Mouse (Mus musculus) right cerebral cortex, adult 2 months (tissue): ENCODE measurements around the gene Ezr.
"Not testable (repeated sequence)": the region's sequence is repeated elsewhere in the genome, so short reads cannot be mapped to it uniquely, and the experiment has no call there.

Experiments used
- DNase-seq, 2 experiments: peaks; one replicate each; pipeline ENCODE4 v3.0.0; 2021 to 2022; ENCODE audit warnings: low spot score in 2 of 2

Ezr gene

GRCm38 (mm10) chr17:6708194-6708593 is 74.4 kb downstream of the Ezr start:
- not testable (repeated sequence) for DNase-seq

GRCm38 (mm10) chr17:6707422-6707821 is 75.2 kb downstream of the Ezr start:
- not testable (repeated sequence) for DNase-seq

DNA sequence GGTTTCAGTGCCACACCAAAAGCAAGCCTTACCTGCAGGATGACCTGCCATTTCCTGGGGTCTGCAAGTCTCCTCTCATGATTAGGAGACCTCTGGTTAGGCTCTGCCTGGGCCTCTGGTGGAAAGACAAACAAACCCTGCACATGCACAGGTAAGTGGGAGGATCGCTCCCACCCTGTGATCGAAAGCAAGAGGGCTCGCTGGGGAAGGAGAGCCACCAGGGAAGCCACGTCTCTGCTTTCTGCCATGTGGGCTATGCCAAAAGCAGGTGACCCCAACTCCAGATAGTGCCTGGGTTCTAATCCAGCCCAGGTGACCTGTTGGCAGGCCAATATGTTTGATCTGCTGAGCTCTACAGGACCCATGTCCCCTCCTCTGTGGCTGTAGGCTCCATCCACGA is 76.1 kb downstream of the Ezr start:
- DNase-seq = not testable (repeated sequence)

- DNase-seq = not testable (repeated sequence)
These were observed 79.0 kb downstream of the Ezr start for GRCm38 (mm10) chr17:6703381-6704270.

- not testable (repeated sequence) for DNase-seq
These were observed 79.9 kb downstream of the Ezr start for GRCm38 (mm10) chr17:6702625-6703221.

- DNase-seq = not testable (repeated sequence)
These were observed 82.5 kb downstream of the Ezr start for GRCm38 (mm10) chr17:6700077-6700476.

DNA sequence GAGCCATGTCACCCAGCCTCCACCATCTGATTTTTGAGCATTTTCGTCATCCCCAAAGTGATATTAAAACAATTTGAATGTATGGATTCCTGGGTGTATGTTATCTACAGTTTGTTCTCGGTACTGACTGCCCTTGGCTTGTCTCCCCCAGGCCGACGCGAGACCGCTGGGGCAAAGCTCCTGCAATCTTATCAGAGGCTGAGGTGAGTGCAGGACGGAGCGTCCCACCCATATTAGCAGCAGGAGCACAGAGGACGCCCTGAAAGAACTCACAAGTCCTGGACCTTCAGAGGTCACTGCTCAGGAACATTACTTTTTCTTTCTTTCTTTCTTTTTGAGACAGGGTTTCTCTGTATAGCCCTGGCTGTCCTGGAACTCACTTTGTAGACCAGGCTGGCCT is 83.1 kb downstream of the Ezr start:
- DNase-seq = not testable (repeated sequence)

DNA sequence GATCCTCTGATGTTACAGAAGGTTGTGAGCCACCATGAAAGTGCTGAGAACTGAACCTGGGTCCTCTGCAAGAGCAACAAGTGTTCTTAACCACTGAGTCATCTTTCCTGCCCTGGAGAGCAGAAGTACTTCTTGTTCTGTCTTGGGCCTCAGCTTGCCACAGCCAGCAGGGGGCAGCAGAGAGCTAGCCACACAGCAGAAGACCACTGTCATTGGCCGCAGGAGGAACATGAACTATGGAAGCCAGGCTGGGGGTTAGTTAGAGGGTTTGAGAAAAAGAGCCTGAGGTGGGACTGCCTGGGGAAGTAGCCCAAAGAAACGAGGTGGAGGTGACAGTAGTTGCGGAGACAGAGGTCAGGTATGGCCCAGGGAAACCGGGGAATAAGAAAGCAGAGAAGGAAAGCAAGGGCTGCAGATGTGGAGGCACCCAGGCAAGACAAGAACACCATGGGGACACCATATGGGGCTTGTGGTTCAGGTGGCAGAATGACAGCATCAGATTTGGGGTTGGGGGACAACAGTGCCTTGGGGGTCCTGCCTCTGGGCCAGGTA is 85.3 kb downstream of the Ezr start:
- peak; percentile 55 to 69 for DNase-seq

DNA sequence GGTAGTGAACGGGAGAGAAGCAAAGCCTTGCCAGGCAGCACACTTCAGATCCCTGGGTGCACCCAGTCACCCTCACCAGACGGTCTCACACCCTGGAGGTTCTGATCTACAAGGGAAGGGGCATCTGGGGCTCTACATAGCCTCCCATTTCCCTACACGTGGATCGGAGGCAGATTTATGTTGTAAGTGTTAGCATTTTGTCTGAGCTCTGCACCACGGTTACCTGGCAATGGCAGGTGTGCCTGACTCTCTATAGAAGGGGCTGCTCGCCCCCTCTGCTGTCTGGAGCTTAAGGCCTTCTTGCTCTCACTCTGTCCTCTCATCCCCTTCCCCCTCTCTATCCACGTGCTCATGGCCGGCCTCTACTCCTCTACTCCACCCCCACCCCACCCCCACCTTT is 86.1 kb downstream of the Ezr start:
- not testable (repeated sequence) for DNase-seq

DNA sequence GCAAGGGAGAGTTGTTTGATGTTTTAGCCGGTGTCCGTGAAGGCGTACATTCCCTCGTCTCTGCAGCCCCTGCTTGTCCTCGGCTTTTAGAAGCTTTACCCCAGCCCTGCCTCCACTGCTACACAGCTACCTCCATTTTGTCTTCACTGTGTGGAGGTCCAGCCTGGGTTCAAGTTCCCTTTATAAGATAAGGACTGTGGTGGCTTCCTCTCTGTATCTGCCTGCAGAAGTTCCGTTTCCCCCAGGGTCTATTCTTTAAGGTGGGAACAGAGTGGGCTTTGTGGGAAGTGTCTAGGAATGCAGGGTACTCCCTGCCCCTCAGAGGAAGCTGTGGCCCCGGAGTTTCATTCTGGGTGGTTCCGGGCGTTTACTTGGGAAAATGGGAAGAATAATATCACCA is 86.9 kb downstream of the Ezr start:
- not testable (repeated sequence) for DNase-seq

DNA sequence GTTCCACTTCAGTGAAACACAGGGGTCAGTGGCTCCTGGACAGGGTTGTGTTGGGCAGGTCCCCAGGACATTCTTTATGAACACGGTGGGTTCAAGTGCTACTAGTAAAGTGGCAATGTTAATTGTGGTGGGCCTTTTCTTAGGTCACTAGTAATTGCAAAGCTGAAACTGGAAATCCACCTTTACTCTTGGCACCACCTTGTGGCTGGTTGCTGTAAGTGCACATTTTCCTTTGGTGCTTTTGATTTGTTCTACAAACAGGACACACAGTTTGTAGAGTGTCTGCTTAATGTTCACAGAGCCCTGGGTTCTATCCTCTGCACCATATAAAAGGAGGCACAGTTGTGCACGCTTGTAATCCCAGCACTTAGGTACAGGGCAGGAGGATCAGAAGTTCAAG is 91.0 kb downstream of the Ezr start:
- DNase-seq = peak; percentile 97 to 98

- not testable (repeated sequence) for DNase-seq
These were observed 93.2 kb downstream of the Ezr start for GRCm38 (mm10) chr17:6689344-6689743.
